Mouse (Mus musculus) left cerebral cortex, adult 11 months (tissue): ENCODE data around the gene Nr5a2.

Source experiments
- DNase-seq: peaks from one replicate; pipeline ENCODE4 v3.0.0; 2022; ENCODE audit warnings: low spot score

The Nr5a2 gene

DNA sequence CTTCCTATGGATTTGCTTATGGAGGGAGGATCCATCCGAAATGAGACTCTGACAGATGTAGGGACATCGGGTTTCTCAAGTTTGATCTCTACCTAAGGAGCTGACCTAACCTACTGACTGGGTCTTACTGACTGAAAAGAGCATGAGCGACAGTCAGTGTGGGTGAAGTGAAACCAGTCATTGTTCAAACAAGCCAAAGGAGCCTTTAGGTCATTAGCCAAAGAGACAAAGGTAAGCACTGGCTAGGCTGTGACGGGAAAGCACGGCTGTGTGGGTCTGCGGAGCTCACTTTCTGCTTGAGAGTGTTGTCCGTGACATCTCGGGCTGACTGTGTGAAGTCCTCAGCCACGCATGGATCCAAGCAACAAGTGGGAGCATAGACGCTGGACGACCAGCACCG is 50.1 kb downstream of the Nr5a2 start:
- DNase-seq = no peak

GRCm38 (mm10) chr1:136909494-136910037 is 50.7 kb downstream of the Nr5a2 start:
- no peak for DNase-seq

DNA sequence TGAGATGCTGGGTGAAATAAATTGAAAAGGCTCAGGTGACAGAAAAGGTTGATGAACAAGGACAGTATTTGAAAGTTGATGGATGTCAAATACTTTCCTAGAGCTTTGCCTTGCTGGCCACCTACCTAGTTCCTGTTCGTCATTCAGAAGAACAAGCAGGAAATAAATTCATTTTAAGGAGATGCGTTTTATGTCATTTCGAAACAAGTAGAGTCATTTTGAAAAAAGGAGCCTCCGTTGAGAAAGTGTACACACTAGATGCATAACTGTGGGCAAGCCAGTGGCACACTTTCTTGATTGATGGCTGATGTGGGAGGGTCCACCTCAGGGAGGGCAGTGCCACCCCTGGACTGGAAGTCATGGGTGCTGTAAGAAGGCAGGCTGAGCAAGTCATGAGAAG is 62.1 kb downstream of the Nr5a2 start:
- DNase-seq = no peak

DNA sequence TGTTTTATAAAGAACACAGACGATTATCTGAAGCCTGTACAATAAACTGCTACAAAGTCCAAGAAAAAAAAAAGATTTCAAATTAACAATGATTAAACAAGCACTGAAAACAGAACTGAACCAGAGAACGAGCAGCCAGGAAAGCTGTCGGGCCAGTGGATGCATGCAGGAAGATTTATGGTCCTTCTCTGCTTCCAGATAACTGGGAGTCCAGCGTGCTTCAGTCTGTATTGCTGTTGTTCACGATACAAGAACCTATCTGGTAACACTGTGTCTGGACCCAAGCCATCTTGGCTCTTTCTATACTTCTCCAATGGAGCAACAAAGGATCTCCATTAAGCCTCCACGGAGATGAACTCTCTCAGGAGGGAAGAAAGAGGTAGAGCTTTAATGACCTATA is 63.9 kb downstream of the Nr5a2 start:
- DNase-seq = no peak

GRCm38 (mm10) chr1:136895877-136896276 is 64.4 kb downstream of the Nr5a2 start:
- no peak for DNase-seq

GRCm38 (mm10) chr1:136894753-136895152 is 65.5 kb downstream of the Nr5a2 start:
- DNase-seq = no peak

- DNase-seq = no peak
Observed at GRCm38 (mm10) chr1:136893162-136893561, 67.1 kb downstream of the Nr5a2 start.

GRCm38 (mm10) chr1:136890439-136890838 is 69.8 kb downstream of the Nr5a2 start:
- DNase-seq = no peak

DNA sequence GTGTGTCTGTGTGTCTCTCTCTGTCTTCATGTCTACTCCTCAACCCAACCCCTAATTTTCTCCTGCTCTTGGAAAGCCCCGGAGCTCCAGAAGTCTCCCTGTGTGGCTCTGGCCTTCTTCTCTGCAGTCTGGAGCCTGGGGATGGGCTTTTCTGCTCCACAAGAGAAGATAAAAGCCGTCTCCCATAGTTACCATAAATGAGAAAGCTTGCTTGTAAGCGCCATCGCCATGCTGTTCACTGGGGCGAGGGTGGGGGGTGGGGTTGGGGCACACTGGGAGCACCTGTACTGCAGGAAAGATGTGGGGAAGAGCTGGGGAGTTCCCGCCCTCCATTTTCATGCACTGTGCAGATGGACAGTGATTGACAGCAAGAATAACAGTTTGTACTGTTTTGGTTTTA is 71.5 kb downstream of the Nr5a2 start:
- no peak for DNase-seq

DNA sequence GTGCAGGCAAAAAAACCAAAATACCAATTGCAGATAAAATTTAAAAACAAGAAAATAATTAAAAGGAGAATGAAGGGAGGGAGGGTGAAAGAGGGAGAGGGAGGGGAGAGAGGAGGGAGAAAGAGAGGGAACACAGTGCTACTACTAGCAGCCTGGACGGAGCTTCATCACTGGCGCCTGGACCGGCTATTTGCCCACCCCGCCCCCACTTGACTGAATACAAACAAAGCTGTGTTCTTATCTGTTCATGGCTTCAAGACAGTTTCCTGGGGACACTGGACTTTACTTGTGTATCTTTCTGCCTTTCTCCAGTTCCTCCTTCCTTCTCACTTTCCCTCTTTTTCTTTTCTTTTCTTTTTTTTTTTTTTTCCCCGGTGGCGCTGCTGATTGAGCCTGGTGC is 73.6 kb downstream of the Nr5a2 start:
- DNase-seq = no peak

- DNase-seq = no peak
Observed at GRCm38 (mm10) chr1:136883458-136884174, 76.6 kb downstream of the Nr5a2 start.

DNA sequence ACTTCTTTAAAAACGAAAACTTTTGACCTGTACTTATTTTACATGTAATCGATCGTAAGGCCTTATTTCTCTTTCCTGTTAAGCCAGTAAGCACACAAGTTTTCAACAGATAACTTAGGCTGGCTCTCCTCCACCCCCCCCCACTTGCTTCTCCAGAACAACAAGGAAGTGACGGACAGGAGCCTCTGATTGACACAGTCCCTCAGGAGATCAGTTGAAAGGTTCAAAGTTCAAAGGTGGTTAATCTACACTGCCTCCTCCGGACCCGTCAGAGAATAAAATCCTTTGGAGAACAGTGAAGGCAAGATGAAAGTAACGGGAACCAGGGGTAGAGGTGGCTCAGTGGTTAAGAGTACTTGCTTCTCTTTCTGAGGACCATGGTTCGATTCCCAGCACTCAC is 80.0 kb downstream of the Nr5a2 start:
- DNase-seq = no peak

DNA sequence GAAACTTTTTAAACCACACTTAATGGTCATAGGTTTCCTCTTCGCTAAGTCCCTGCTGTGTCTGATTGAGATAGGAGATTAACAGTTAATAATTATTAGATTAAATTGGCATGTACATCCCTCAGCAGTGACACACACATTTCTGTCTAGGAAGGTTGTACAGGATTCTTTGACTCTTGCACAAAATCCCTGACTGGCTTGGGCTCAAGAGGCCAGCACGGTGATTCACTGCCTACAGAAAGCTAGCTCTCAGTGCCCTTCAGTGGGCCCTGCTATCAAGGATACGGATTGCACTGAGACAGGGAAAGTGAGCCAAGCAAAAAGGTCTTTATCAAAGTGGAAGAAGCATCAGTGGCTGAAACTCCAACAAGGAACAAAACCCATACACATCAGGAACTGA is 85.2 kb downstream of the Nr5a2 start:
- no peak for DNase-seq

- DNase-seq = no peak
Observed at GRCm38 (mm10) chr1:136868955-136869354, 91.3 kb downstream of the Nr5a2 start.

DNA sequence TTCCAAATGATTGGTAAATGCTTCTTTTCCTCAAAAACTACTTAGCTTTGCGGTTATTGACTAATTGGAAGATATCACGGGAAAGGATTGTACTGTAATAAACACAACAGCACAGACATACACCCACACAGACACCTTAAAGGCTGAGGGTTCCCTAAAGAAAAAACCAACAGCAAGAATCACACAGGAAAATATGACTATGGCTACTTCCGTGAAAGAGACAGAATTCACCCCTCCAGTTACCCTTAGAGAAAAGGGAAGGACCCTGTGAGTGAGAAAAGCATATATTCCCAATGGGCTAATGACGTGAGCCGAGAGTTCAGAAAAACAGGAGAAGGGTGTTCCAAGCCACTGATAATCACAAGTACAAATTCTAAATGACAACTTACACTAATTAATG is 92.0 kb downstream of the Nr5a2 start:
- no peak for DNase-seq

GRCm38 (mm10) chr1:136866481-136867092 is 93.7 kb downstream of the Nr5a2 start:
- no peak for DNase-seq

DNA sequence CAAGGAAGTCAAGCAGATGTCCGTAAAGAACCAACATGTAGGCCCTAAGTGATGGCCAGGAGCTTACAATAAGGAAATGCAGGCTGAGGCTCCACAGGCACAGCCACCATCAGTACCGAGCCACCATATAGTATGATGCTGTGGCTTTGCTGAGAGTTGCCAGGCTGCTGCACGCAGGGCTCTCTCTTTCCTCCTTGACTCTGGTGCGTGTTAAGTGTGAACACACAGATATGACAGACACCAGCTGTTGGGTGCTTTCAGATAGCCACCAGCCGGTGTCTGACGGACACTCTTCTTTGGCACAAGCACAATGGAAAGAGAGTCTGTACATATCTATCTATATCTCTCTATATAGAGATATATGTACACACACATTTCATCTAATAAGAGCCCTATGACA is 97.0 kb downstream of the Nr5a2 start:
- DNase-seq = no peak

- DNase-seq = no peak
Observed at GRCm38 (mm10) chr1:136859454-136859853, 100.8 kb downstream of the Nr5a2 start.

GRCm38 (mm10) chr1:136858724-136859123 is 101.5 kb downstream of the Nr5a2 start:
- no peak for DNase-seq

- DNase-seq = no peak
Observed at GRCm38 (mm10) chr1:136856104-136856503, 104.1 kb downstream of the Nr5a2 start.

DNA sequence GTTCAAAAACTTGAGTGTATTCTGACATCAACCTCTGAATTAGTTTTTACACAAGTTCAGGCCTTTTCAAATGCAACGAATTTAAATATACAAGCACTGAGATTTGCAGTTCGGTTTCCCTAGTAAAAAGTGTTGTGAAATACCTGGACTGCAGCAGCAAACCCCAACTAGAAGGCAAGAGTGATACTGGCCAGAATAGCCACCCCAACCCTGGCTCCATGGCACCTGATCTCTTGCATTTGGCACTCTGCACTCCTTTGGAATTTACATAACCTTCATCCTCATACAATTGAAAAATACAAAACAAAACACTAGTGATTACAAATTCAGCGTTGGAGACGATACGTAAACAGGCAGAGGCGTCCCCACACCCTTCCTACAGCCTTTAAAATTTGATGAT is 111.5 kb downstream of the Nr5a2 start:
- no peak for DNase-seq

- DNase-seq = no peak
Observed at GRCm38 (mm10) chr1:136846081-136846480, 114.2 kb downstream of the Nr5a2 start.

DNA sequence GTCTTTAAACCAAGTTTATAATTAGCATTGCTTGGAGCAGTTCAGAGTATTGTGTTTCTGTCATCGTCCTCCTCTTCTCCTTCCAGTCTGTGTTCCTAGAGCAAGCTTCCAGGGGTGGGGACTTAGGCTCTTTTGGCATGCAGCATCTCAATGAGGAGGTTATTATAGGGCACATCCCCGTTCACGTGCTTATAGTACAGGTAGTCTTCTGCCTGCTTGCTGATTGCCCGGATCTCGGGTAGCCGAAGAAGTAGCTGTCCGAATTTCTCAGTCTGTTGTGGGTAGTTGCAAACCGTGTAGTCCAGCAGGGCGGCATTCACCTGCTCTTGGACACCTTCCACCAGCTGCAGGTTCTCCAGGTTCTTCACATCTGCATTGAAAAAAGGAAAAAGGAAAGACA is 114.9 kb downstream of the Nr5a2 start:
- no peak for DNase-seq

GRCm38 (mm10) chr1:136840512-136840911 is 119.7 kb downstream of the Nr5a2 start:
- DNase-seq = no peak
